Mouse (Mus musculus): ENCODE measurements at regions not wholly inside any gene's neighbourhood (a gene's known extent, or its start where the extent isn't known, plus 50 kb on each side); places are given as distances from the start of the nearest gene placed in this dataset.

- Histone ChIP-seq H3K9me3 (replicated peaks; ENCODE audit: insufficient read depth, low read length) (no peaks in the 10 kb centered on the region), H3K4me3 (ENCODE audit: control insufficient read depth in 1 of 2, insufficient read depth in 1 of 2, low read depth in 2 of 2, low read length in 2 of 2) (no peak overlapping the region), H3K4me1 (ENCODE audit: control insufficient read depth in 1 of 2, insufficient read depth in 2 of 2, low read length in 2 of 2) (no peaks in the 10 kb centered on the region), H3K79me2 (ENCODE audit: control insufficient read depth, insufficient read depth, low read length, poor library complexity) (no peaks in the 10 kb centered on the region), H3K27ac (ENCODE audit: control insufficient read depth, low read depth, low read length) (no peak overlapping the region), H3K36me3 (ENCODE audit: control insufficient read depth in 1 of 2, insufficient read depth in 2 of 2, low read length in 2 of 2) (no peaks in the 10 kb centered on the region), H3K9ac (ENCODE audit: control insufficient read depth, low read depth, low read length, poor library complexity, severe bottlenecking) (no peak overlapping the region), H3K27me3 (ENCODE audit: control insufficient read depth in 1 of 2, insufficient read depth in 2 of 2, low read length in 2 of 2) (no peaks in the 10 kb centered on the region)
- TF ChIP-seq POLR2AphosphoS2 (IDR thresholded peaks at IDR 0.05; ENCODE audit: low read length): no peak
- no peak for TF ChIP-seq KAT2A (conservative IDR thresholded peaks at IDR 0.05; ENCODE audit: low read depth, low read length)
- no peak for TF ChIP-seq CTCF (IDR thresholded peaks at IDR 0.05 in 2 of 3, conservative IDR thresholded peaks at IDR 0.05 in 1 of 3; ENCODE audit: control insufficient read depth in 1 of 3, insufficient read depth in 1 of 3, low read depth in 2 of 3, low read length in 3 of 3, poor library complexity in 1 of 3, severe bottlenecking in 1 of 3)
- TF ChIP-seq SMC3 (IDR thresholded peaks at IDR 0.05; ENCODE audit: low read depth, low read length): no peak
- TF ChIP-seq ZKSCAN1 (IDR thresholded peaks at IDR 0.05; ENCODE audit: low read depth, low read length): no peak
- no peak for TF ChIP-seq POLR2AphosphoS5 (IDR thresholded peaks at IDR 0.05; ENCODE audit: borderline replicate concordance, low read depth, low read length)
- no peak for TF ChIP-seq TBP (IDR thresholded peaks at IDR 0.05; ENCODE audit: low read depth, low read length)
- no peak for TF ChIP-seq MEF2A (IDR thresholded peaks at IDR 0.05; ENCODE audit: extremely low read depth, insufficient replicate concordance, low read depth, low read length, poor library complexity, severe bottlenecking)
- no peak for TF ChIP-seq MAFK (IDR thresholded peaks at IDR 0.05; ENCODE audit: borderline replicate concordance, low read depth, low read length)
- no peak for TF ChIP-seq NRF1 (IDR thresholded peaks at IDR 0.05; ENCODE audit: insufficient read depth, low read depth, low read length, poor library complexity, severe bottlenecking)
- no peak for TF ChIP-seq RCOR1 (IDR thresholded peaks at IDR 0.05; ENCODE audit: low read depth, low read length)
- TF ChIP-seq E2F4 (IDR thresholded peaks at IDR 0.05; ENCODE audit: borderline replicate concordance, low read depth, low read length): no peak
- no peak for TF ChIP-seq USF1 (IDR thresholded peaks at IDR 0.05; ENCODE audit: low read depth, low read length)
- no peak for TF ChIP-seq MYC (IDR thresholded peaks at IDR 0.05; ENCODE audit: low read depth, low read length)
- no peak for TF ChIP-seq BHLHE40 (IDR thresholded peaks at IDR 0.05; ENCODE audit: borderline replicate concordance, low read depth, low read length)
- no peak for TF ChIP-seq HCFC1 (IDR thresholded peaks at IDR 0.05; ENCODE audit: low read depth, low read length)
- no peak for TF ChIP-seq POLR2A (IDR thresholded peaks at IDR 0.05; ENCODE audit: control insufficient read depth in 1 of 2, insufficient read depth in 1 of 2, low read depth in 1 of 2, low read length in 2 of 2, poor library complexity in 1 of 2)
- no peak for TF ChIP-seq MYB (IDR thresholded peaks at IDR 0.05; ENCODE audit: low read depth, low read length)
- TF ChIP-seq TCF12 (IDR thresholded peaks at IDR 0.05; ENCODE audit: low read depth, low read length): no peak
- DNase-seq (ENCODE audit: low read depth, low spot score): no peak
Observed at GRCm38 (mm10) chr7:134549286-134549919, 121.1 kb upstream of the Dock1 start.

- Histone ChIP-seq H3K4me1 (ENCODE audit: control insufficient read depth in 1 of 2, insufficient read depth in 2 of 2, low read length in 2 of 2) (no peaks in the 10 kb centered on the region), H3K27ac (ENCODE audit: control insufficient read depth, low read depth, low read length) (no peak overlapping the region), H3K9ac (ENCODE audit: control insufficient read depth, low read depth, low read length, poor library complexity, severe bottlenecking) (no peak overlapping the region), H3K4me3 (ENCODE audit: control insufficient read depth in 1 of 2, insufficient read depth in 1 of 2, low read depth in 2 of 2, low read length in 2 of 2) (no peak overlapping the region), H3K9me3 (replicated peaks; ENCODE audit: insufficient read depth, low read length) (no peaks in the 10 kb centered on the region), H3K36me3 (ENCODE audit: control insufficient read depth in 1 of 2, insufficient read depth in 2 of 2, low read length in 2 of 2) (no peaks in the 10 kb centered on the region), H3K27me3 (ENCODE audit: control insufficient read depth in 1 of 2, insufficient read depth in 2 of 2, low read length in 2 of 2) (no peaks in the 10 kb centered on the region), H3K79me2 (ENCODE audit: control insufficient read depth, insufficient read depth, low read length, poor library complexity) (no peaks in the 10 kb centered on the region)
- DNase-seq (ENCODE audit: low read depth, low spot score): no peak
- TF ChIP-seq HCFC1 (IDR thresholded peaks at IDR 0.05; ENCODE audit: low read depth, low read length) (no peak), TAL1 (IDR thresholded peaks at IDR 0.05; ENCODE audit: low read length) (no peak), JUND (IDR thresholded peaks at IDR 0.05; ENCODE audit: low read depth, low read length) (no peak), ZC3H11A (IDR thresholded peaks at IDR 0.05; ENCODE audit: low read depth, low read length) (no peak), CHD2 (IDR thresholded peaks at IDR 0.05; ENCODE audit: low read length) (no peak), E2F4 (IDR thresholded peaks at IDR 0.05; ENCODE audit: borderline replicate concordance, low read depth, low read length) (no peak), MXI1 (IDR thresholded peaks at IDR 0.05; ENCODE audit: low read depth, low read length) (no peak), BHLHE40 (IDR thresholded peaks at IDR 0.05; ENCODE audit: borderline replicate concordance, low read depth, low read length) (no peak), ETS1 (IDR thresholded peaks at IDR 0.05; ENCODE audit: low read depth, low read length) (no peak), TBP (IDR thresholded peaks at IDR 0.05; ENCODE audit: low read depth, low read length) (no peak), NRF1 (IDR thresholded peaks at IDR 0.05; ENCODE audit: insufficient read depth, low read depth, low read length, poor library complexity, severe bottlenecking) (no peak), SMC3 (IDR thresholded peaks at IDR 0.05; ENCODE audit: low read depth, low read length) (no peak)
Observed at GRCm38 (mm10) chr7:134550221-134550809, 120.1 kb upstream of the Dock1 start.
